Comparison of ENCODE assay signal across 8 mouse cellular contexts in genomic region chr13:92354456-92355271, GRCm38 (mm10). TPM values are rescaled to one million over a fixed set of nuclear protein-coding genes. Genes with fewer than 3 reads are reported as not detected.
A peak's percentile ranks its signal among the peaks of the same experiment; 100 is the strongest.
DNase-seq lines count a peak whose midpoint lies in the region; ATAC-seq and TF ChIP-seq lines count a peak whose summit lies in the region.

Gene Dhfr (plus strand): TSS chr13:92354726.
Gene Msh3 (minus strand): TSS chr13:92355003.

- peak within 1 kb of the TSS; percentile 56 for H3K4me3 ChIP-seq in hindbrain, embryonic 13.5 days

- H3K9me3 ChIP-seq in hindbrain, embryonic 13.5 days = no peaks in the 10 kb centered on the region

- DNase-seq in Patski (ENCODE audit: low read depth, low spot score) = peak; percentile 77
- peak; percentile 99 for DNase-seq in cerebellum, postnatal 14 days
- peak; percentile 94 to 96 for DNase-seq in frontal cortex, postnatal 14 days (ENCODE audit: low spot score in 2 of 2)
- peak; percentile 97 to 98 for DNase-seq in layer of hippocampus, postnatal 25 days (ENCODE audit: extremely low spot score in 1 of 2, low spot score in 1 of 2)
- peak; percentile 96 for DNase-seq in lung, postnatal 25 days (ENCODE audit: low spot score)
- peak; percentile 99 for DNase-seq in retina, embryonic 14.5 days (ENCODE audit: low spot score)
- peak; percentile 99 for DNase-seq in thymus, postnatal 4 days

- CTCF ChIA-PET in Patski (lab: Charles Lee) = interaction anchor here (0.6 to 1.4 kb wide), 10 partner anchors 9 to 449 kb away, joined by 3 to 5 read pairs (median 3); no protein-coding TSS in a partner anchor

- in situ Hi-C loops in Patski (cut with MboI; ENCODE audit: low pct_unique_long_range_greater_than_20kb) = loop anchor here (25.0 kb wide), 1 partner anchor 383 kb away; no protein-coding TSS in a partner anchor

- H3K36me3 ChIP-seq in hindbrain, embryonic 13.5 days = peaks cover 10% of the 10 kb centered on the region

- ATAC-seq in Patski = peak; percentile 92
- peak; percentile 99 for ATAC-seq in hindbrain, embryonic 13.5 days (ENCODE audit: low FRiP score)

- no peaks in the 10 kb centered on the region for H3K27me3 ChIP-seq in Patski
- no peaks in the 10 kb centered on the region for H3K27me3 ChIP-seq in hindbrain, embryonic 13.5 days

- WGBS in hindbrain, embryonic 13.5 days = 1% methylated on average over 76 of the region's 76 CpGs

- TF ChIP-seq CTCF in Patski (IDR thresholded peaks at IDR 0.05) = peak; percentile 98

- peak within 1 kb of the TSS; percentile 93 for H3K27ac ChIP-seq in hindbrain, embryonic 13.5 days

- H3K9ac ChIP-seq in hindbrain, embryonic 13.5 days = peak within 1 kb of the TSS; percentile 79

- POLR2A ChIA-PET in Patski (lab: Charles Lee) = no interaction called here

- peaks cover 17% of the 10 kb centered on the region for H3K4me1 ChIP-seq in hindbrain, embryonic 13.5 days (replicated peaks)

- H3K4me2 ChIP-seq in hindbrain, embryonic 13.5 days = peak within 1 kb of the TSS; percentile 91

RNA-seq across cellular contexts. Expression of gene Dhfr, which starts in this region (rescaled TPM):
- polyA plus RNA-seq in Patski (2021) = 7.8 TPM
- 5.8 and 6.1 TPM in 2 replicates for polyA plus RNA-seq in hindbrain, embryonic 13.5 days (2015; fragmentation: Nextera tagmentation; extraction: Ambion mirVana)
- total RNA-seq in layer of hippocampus, postnatal 25 days (2021) = 1 to 10 TPM; 1.3 to 1.8 TPM

RNA-seq across cellular contexts. Expression of gene Msh3, which starts in this region (rescaled TPM):
- polyA plus RNA-seq in Patski (2021) = 19.0 TPM
- 27.1 and 27.3 TPM in 2 replicates for polyA plus RNA-seq in hindbrain, embryonic 13.5 days (2015; fragmentation: Nextera tagmentation; extraction: Ambion mirVana)
- total RNA-seq in layer of hippocampus, postnatal 25 days (2021) = 10 to 100 TPM; 20.8 to 26.5 TPM

Comparison
In these comparisons a context has a peak if more than half of its experiments do, and no peak if none do; other contexts are left out.
1. Peak in every context shown above with its lines: DNase-seq, ATAC-seq, H3K4me3 ChIP-seq and H3K27ac ChIP-seq.